Mouse (Mus musculus) stomach, postnatal 0 days (tissue): ENCODE data around the gene Mthfd2l. TPM values are rescaled to one million over a fixed set of nuclear protein-coding genes. Genes with fewer than 3 reads are reported as not detected.

Experiments
- ATAC-seq: fragments of 200-750 bp; cut with Nextera tagmentation; 2 replicates; pipeline ENCODE4 v1.8.0; 2017; ENCODE audit not compliant: low FRiP score, low TSS enrichment
- DNase-seq: peaks from one replicate; pipeline ENCODE4 v3.0.0-alpha.2; 2016; ENCODE audit warnings: low spot score
- H3K27ac ChIP-seq: fragments of 300-500 bp; sonication (generic); replicated peaks from 2 replicates; pipeline ENCODE4 v1.5.1; 2014; ENCODE audit warnings: mild to moderate bottlenecking, control low read depth
- H3K27me3 ChIP-seq: fragments of 300-500 bp; sonication (generic); 2 replicates; pipeline ENCODE4 v1.6.1; 2014; ENCODE audit warnings: low read length; ENCODE audit not compliant: control insufficient read depth, insufficient read depth
- H3K36me3 ChIP-seq: fragments of 300-500 bp; sonication (generic); 2 replicates; pipeline ENCODE4 v1.6.1; 2014; ENCODE audit warnings: low read length, mixed read lengths; ENCODE audit not compliant: control insufficient read depth, insufficient read depth
- H3K4me1 ChIP-seq: fragments of 300-500 bp; sonication (generic); replicated peaks from 2 replicates; pipeline ENCODE4 v1.6.1; 2014; ENCODE audit warnings: antibody characterized with exemption; ENCODE audit not compliant: control insufficient read depth, insufficient read depth
- H3K4me2 ChIP-seq: fragments of 300-500 bp; sonication (generic); replicated peaks from 2 replicates; pipeline ENCODE4 v1.6.1; 2014; ENCODE audit warnings: low read depth, mild to moderate bottlenecking, control low read depth, moderate library complexity
- H3K4me3 ChIP-seq: fragments of 300-500 bp; sonication (generic); 2 replicates; pipeline ENCODE4 v1.5.1; 2014; ENCODE audit warnings: low read depth, low read length, control low read depth
- H3K9ac ChIP-seq: fragments of 300-500 bp; sonication (generic); 2 replicates; pipeline ENCODE4 v1.6.1; 2014; ENCODE audit warnings: mild to moderate bottlenecking, low read length, control low read depth, mixed read lengths
- H3K9me3 ChIP-seq: fragments of 300-500 bp; sonication (generic); 2 replicates; pipeline ENCODE4 v1.6.1; 2016; ENCODE audit warnings: low read length; ENCODE audit not compliant: control insufficient read depth
- CTCF ChIP-seq: IDR thresholded peaks from 2 replicates; pipeline ENCODE4 v1.5.1; 2016; ENCODE audit warnings: antibody characterized with exemption, low read depth, mild to moderate bottlenecking, moderate library complexity
- EP300 ChIP-seq: optimal IDR thresholded peaks from 2 replicates; pipeline ENCODE3; 2016; ENCODE audit warnings: antibody characterized with exemption
- WGBS: fragments of 180-500 bp; shearing (Covaris S2); extraction: QIAGEN DNeasy Blood & Tissue Kit; methylation state at CpG from one replicate; pipeline ENCODE4 v1.1.7; 2014; 5-methylcytosine and 5-hydroxymethylcytosine counted together
- polyA plus RNA-seq: library from polyadenylated mRNA; unstranded; fragments of >200 nt; fragmentation: Nextera tagmentation; extraction: Ambion mirVana; gene quantifications from 2 replicates; pipeline ENCODE4 v1.2.1, GENCODE M21; 2015

The Mthfd2l gene
- polyA plus RNA-seq, 1 experiment from 2014 or later = 45.5 TPM

- H3K27ac ChIP-seq = no peak within 1 kb of the TSS
- 9% methylated on average over 30 of the region's 30 CpGs for WGBS
- no peaks in the 10 kb centered on the region for H3K9me3 ChIP-seq
- H3K4me2 ChIP-seq = peak within 1 kb of the TSS; percentile 73
- H3K4me3 ChIP-seq = peak within 1 kb of the TSS; percentile 47
- ATAC-seq (peak; percentile 87), DNase-seq (peak; percentile 64)
- peak within 1 kb of the TSS; percentile 56 for H3K9ac ChIP-seq
- TF ChIP-seq CTCF (peak; percentile 62), EP300 (no peak)
- no peaks in the 10 kb centered on the region for H3K27me3 ChIP-seq
- H3K36me3 ChIP-seq = no peaks in the 10 kb centered on the region
- H3K4me1 ChIP-seq = no peaks in the 10 kb centered on the region
Observed at GRCm38 (mm10) chr5:90890519-90891463, 40.1 kb upstream of the Mthfd2l start, which contains the start of gene Cxcl1. TSS of gene Cxcl1 (plus strand) at chr5:90891241.

- Histone ChIP-seq H3K4me2 (peak overlapping the region; percentile 73), H3K36me3 (no peaks in the 10 kb centered on the region), H3K27ac (no peak overlapping the region), H3K4me1 (no peaks in the 10 kb centered on the region), H3K27me3 (no peaks in the 10 kb centered on the region), H3K9me3 (no peaks in the 10 kb centered on the region), H3K4me3 (peak overlapping the region; percentile 47), H3K9ac (peak overlapping the region; percentile 56)
- no peak for DNase-seq
- 24% methylated on average over 10 of the region's 10 CpGs for WGBS
- TF ChIP-seq CTCF = no peak; the same call in 1 of the 2 replicates
- TF ChIP-seq EP300 = no peak
- ATAC-seq = no peak; the same call in 1 of the 2 replicates
Observed at GRCm38 (mm10) chr5:90891464-90891813, 39.5 kb upstream of the Mthfd2l start.

DNA sequence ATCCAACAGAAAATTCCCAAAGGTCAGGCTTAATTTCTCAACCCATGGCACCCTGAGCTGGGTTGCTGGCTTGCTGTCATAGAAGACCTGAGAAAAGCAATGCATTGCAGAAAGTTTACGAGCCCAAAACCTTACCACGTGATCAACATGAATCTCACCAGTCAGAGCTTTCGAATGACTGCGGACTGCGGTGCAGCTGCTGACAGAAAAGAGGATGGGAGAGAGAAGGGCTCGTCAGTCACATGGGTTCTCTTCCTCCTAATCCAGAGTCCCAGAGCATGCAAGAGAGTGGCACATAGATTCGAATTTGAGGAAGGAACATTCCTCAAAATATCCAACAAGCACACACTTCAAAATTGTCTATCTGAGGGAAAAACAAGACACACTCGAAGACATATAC lies 36.7 kb upstream of the Mthfd2l start:
- no peak for ATAC-seq
- WGBS = 76% methylated on average over 8 of the region's 8 CpGs
- H3K9ac ChIP-seq = no peak overlapping the region
- H3K4me1 ChIP-seq = no peaks in the 10 kb centered on the region
- H3K9me3 ChIP-seq = no peaks in the 10 kb centered on the region
- no peaks in the 10 kb centered on the region for H3K36me3 ChIP-seq
- DNase-seq = no peak
- H3K27me3 ChIP-seq = no peaks in the 10 kb centered on the region
- TF ChIP-seq EP300 (no peak), CTCF (no peak)
- H3K4me2 ChIP-seq = no peak overlapping the region
- H3K4me3 ChIP-seq = no peak overlapping the region
- H3K27ac ChIP-seq = no peak overlapping the region

DNA sequence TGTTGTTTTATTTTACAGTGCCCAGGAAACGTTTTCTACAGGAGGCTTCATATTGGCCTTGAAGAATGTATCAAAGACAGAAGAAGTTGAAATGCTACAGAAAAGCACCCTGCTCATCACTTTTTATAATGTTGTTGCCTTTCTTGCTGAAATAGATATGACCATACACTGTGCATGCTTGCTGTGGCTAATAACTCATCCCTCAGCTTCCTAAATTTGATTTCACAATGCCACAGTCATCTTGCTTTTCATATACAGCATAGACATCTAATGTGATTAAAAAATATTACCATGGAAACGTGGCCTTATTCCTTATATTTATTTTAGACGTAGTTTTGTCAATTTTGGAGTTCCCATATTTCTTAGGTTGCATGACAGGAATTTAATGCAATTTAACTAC lies 33.5 kb upstream of the Mthfd2l start:
- ATAC-seq (no peak), DNase-seq (no peak)
- H3K9me3 ChIP-seq = no peaks in the 10 kb centered on the region
- H3K27me3 ChIP-seq = no peaks in the 10 kb centered on the region
- no peak overlapping the region for H3K27ac ChIP-seq
- H3K9ac ChIP-seq = no peak overlapping the region
- H3K4me1 ChIP-seq = no peaks in the 10 kb centered on the region; the same call in 1 of the 2 replicates
- TF ChIP-seq EP300 = no peak
- TF ChIP-seq CTCF = no peak
- no peak overlapping the region for H3K4me3 ChIP-seq
- WGBS = 67% methylated on average over 3 of the region's 3 CpGs
- H3K4me2 ChIP-seq = no peak overlapping the region
- H3K36me3 ChIP-seq = no peaks in the 10 kb centered on the region

- H3K36me3 ChIP-seq = no peaks in the 10 kb centered on the region
- no peak overlapping the region for H3K27ac ChIP-seq
- no peak overlapping the region for H3K4me2 ChIP-seq
- no peaks in the 10 kb centered on the region; the same call in 1 of the 2 replicates for H3K27me3 ChIP-seq
- peaks cover 3% of the 10 kb centered on the region; the same call in 1 of the 2 replicates for H3K4me1 ChIP-seq
- no peaks in the 10 kb centered on the region for H3K9me3 ChIP-seq
- ATAC-seq = no peak
- DNase-seq = no peak
- H3K9ac ChIP-seq = no peak overlapping the region
- TF ChIP-seq CTCF = no peak
- TF ChIP-seq EP300 = no peak
- no peak overlapping the region for H3K4me3 ChIP-seq
- 69% methylated on average over 5 of the region's 5 CpGs for WGBS
Observed at GRCm38 (mm10) chr5:90899308-90899707, 31.6 kb upstream of the Mthfd2l start.

DNA sequence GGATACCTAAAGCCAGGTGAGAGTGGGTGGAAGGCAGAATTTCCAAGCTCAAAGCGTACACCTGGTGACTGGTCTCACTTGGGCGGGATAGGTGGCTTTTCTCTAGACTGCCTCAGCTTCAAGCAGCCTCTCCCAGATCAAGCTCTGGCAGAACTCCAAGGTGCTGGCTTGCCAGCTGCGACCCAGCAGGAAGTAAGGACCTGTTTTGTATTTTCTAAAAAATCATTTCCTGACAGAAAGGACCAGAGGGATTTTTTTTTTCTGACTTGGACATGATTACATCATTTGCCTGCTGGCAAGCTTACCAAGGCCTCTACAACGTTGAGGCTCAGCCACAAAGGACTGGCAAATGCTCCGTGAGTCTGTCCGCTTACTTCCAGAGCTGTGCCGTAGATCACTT lies 30.8 kb upstream of the Mthfd2l start:
- Histone ChIP-seq H3K4me3 (no peak overlapping the region), H3K9me3 (no peaks in the 10 kb centered on the region), H3K9ac (no peak overlapping the region), H3K27me3 (no peaks in the 10 kb centered on the region; the same call in 1 of the 2 replicates), H3K27ac (no peak overlapping the region), H3K4me1 (peaks cover 3% of the 10 kb centered on the region; the same call in 1 of the 2 replicates), H3K4me2 (no peak overlapping the region), H3K36me3 (no peaks in the 10 kb centered on the region)
- no peak for TF ChIP-seq CTCF
- TF ChIP-seq EP300 = no peak
- peak; percentile 76 for DNase-seq
- WGBS = 38% methylated on average over 7 of the region's 7 CpGs
- peak; percentile 81; the same call in 1 of the 2 replicates for ATAC-seq
